Mouse (Mus musculus) B cell, adult 2 months (primary cell): ENCODE measurements around the gene Fkbp14.

ENCODE experiments used
- DNase-seq, 2 experiments: peaks; one replicate each; pipeline ENCODE4 v3.0.0; 2022

Fkbp14 gene

DNA sequence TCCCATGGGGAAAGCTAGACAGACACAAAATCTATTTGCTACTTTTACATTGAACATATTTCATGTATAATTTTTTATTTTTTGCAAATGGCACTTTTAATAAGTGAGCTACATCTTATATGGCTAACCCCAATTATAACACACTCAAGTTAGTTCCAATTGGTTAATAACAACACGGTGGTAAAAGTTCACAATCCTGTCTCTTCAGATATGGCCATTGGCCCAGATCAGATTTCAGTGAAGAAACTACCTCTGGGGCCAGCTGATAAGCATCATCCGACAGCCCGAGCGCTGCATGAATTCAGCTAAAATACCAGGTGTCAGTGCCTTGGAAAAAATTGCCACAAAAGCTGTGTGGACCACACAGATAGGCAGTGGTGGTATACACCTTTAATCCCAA lies 9.4 kb downstream of the Fkbp14 start:
- DNase-seq: no peak

- no peak for DNase-seq
These were observed 10.2 kb downstream of the Fkbp14 start for GRCm38 (mm10) chr6:54586911-54587310.

DNA sequence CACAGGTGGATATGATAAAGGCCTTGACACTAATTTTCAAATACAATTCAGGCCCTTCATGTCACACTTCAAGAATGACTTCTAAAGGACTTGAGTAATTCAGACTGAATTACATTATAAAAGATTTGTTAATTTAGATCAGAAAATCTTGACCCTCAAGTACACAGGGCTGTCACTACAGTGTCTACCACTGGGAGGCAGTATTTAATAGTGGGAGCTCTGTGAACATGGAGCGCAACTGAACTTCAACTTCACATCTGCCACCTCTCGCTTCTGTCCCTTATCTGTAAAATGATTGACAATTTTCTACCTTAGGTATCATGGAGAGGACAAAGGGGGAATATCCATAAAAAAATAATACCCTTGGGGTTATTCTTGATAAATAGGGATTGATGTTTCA lies 10.9 kb downstream of the Fkbp14 start:
- peak; percentile 54 to 63 for DNase-seq

DNA sequence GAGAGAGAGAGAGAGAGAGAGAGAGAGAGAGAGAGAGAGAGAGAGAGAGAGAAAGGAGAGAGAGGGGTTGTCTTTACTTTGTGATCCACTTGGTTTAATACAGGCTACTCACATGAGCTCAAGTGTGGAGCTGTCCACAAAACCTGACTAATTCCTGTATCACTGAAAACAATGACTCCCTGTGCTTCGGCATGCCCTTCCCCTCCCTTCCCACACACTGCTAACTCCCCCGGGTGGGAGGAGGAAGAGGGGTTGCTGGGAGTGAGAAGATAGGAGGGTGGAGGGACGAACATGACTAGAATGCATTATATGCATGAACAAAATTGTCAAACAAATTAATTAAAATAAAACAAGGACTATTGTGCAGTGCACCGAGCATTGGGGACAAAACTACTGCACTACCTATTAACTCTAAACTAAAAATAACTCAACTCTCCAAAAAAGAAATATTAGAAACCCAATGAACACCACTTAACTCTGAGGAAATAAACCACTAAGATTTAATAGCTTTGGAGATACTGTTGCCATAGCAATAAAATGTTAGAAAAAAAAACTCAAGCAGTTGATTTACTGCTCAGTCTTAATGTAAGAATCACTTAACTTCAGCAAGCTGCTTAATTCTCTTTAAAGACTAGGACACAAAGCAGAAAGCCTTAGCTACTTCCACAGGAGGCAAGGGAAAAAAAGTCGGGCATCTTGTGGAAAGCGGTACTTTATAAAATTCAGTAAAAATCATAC lies 23.7 kb downstream of the Fkbp14 start:
- no peak for DNase-seq

DNA sequence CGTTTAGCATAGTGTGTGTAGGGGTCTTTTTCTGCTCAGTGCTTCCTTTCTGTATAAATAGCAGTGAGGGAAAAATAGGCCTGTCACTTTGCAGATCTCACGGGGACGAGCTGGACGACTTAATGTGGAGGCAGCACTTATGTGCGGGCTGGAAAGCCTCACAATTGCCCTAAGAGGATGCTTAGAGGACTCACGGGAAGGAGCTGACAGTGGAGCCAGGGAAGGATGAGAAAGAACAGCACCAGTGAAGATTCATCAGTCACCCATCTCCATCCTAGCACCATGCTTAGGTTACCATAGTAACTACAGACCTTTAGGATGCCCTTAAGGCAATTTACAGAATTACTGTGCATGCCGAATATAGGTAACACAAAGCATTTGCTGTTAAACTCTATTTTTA lies 27.3 kb downstream of the Fkbp14 start:
- DNase-seq: no peak

DNA sequence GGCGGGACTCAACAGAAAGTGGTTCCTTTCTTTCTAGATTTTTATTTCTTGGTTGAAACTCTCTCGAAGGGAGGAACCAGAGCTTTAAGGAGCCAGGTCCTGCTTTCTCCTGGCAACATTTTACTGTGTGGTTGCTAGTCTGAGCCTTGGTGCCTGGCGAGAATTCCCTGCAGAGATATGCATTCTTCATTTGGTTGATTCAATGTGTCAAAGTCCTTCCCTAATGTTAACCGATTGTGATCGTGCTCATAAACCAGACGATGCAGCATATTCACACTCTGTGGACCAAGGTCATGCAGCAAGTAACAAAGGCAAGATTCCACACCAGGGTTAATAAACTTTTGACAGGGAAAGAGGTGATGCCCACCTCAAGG lies 30.6 kb downstream of the Fkbp14 start:
- DNase-seq: no peak

DNA sequence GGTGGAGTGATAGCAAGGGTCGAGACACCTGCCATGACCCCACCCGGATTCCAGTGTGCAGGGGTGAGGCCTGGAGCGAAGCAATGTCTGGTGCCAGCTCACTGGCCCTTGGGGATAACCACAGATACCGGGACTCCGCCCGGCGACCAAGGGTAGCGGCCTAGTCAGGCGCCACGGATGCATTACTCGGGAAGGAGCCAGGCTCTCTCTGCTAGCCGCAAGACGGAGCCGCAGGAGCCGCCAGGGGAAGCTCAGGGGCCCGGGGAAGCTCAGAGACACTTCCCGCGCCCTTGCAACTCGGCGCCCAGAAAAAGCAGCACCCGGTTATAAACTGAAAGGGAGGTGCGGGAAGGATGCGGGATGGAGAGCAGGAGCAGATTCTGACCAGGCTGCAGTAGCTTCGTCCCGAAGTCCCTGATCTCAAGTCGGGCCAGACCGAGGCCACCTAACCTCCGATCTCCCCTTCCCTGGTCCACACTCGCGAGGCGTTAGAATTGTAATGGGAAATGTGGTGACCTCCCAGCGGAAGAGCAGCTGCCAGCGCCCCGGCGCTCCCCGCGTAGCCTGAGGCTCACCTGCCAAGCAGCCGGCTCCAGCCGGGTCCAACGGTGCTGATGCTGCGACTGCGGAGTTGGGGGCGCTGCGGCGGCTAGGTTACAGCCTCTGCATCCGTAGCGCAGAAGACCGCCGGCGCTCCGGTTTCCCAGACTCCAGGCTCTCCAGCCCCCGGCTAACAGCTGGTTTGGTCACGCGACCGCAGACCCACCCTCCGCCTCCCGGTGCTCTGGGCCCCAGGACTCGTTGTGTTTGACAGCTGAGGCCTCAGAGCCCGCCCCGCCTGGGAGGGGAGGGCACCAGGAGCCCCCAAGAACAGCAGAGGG lies 31.2 kb downstream of the Fkbp14 start, which contains the start of gene Scrn1:
Scrn1 (minus strand) TSS at position 825 of the 881 bp plus-strand sequence.
- DNase-seq: peak; percentile 5 to 15

DNA sequence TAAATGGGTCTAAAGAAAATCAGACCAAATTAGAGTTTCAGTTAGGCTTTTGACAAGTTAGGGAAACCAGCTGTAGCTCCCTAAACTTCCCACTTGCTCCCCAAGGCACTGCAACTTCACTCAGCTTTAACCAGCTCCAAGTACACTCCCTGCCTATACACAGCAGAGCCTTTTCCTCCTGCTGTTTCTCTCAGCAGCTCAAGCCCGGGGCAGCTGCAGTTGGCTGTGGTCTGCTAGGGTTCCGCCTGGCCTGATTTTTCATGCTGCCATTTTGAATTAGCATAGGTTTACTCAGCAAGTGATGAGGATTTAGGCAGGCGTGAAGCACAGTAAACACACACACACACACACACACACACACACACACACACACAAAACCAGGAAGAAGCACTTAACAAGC lies 32.1 kb downstream of the Fkbp14 start:
- no peak for DNase-seq

- DNase-seq: no peak
These were observed 32.6 kb downstream of the Fkbp14 start for GRCm38 (mm10) chr6:54564506-54564991.

DNA sequence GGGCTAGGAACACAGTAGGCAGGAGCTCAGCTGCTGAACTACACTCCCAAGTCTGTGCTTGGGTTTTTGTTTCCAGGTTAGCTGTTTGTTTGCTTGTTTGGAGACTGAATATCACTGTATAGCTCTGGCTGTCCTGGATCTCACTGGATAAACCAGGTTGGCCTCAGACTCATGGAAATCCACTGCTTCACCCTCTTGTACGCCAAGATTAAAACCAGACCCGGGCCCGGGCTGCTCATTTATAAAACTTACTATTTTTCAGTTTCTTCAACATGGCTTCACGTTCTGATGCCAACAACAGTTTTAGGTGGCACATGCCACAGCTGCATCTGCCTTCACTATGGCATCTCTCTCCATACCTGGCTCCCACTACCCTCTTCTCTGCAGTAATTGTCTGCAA lies 33.5 kb downstream of the Fkbp14 start:
- DNase-seq: no peak

DNA sequence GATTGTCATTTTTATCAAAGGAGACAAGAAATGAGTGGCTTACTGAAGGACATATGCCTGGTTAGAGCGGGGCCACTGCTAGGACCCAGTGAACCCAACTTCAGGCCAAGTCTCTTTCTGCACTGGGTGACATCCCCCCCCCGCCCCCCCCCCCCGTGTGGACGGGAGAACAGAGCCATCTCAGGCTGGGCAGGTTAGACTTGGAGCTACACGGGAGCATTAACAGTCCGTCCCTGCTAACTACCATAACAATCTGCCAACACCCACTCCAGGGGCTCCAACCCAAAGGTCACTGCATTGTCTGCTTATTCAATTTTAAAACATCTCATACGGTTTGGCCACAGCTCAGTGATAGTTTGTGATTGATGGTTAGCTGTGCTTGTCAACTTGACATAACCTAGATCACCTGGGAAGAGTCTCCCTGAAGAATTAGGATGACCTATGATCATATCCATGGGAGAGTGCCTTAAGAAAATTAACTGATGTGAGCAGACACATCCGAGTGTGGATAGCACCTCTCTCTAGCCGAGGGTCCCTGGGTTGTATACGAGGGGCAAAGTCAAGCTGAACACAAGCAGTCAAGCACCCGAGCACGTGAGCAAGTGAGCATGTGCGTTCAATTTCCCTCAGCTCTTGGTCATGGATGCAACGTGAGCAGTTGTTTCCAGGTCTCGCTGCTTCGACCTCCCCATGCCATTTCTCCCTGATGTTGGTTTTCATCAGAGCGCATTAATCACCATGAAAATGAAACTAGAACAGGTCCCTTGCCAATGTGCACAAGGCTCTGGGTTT lies 34.9 kb downstream of the Fkbp14 start:
- DNase-seq: no peak

- DNase-seq: no peak
These were observed 38.6 kb downstream of the Fkbp14 start for GRCm38 (mm10) chr6:54558466-54558865.

GRCm38 (mm10) chr6:54557671-54558070 lies 39.4 kb downstream of the Fkbp14 start:
- no peak for DNase-seq

GRCm38 (mm10) chr6:54555816-54556215 lies 41.3 kb downstream of the Fkbp14 start:
- no peak for DNase-seq

GRCm38 (mm10) chr6:54554341-54555110 lies 42.6 kb downstream of the Fkbp14 start:
- DNase-seq: no peak

- DNase-seq: no peak
These were observed 43.5 kb downstream of the Fkbp14 start for GRCm38 (mm10) chr6:54553632-54554031.

DNA sequence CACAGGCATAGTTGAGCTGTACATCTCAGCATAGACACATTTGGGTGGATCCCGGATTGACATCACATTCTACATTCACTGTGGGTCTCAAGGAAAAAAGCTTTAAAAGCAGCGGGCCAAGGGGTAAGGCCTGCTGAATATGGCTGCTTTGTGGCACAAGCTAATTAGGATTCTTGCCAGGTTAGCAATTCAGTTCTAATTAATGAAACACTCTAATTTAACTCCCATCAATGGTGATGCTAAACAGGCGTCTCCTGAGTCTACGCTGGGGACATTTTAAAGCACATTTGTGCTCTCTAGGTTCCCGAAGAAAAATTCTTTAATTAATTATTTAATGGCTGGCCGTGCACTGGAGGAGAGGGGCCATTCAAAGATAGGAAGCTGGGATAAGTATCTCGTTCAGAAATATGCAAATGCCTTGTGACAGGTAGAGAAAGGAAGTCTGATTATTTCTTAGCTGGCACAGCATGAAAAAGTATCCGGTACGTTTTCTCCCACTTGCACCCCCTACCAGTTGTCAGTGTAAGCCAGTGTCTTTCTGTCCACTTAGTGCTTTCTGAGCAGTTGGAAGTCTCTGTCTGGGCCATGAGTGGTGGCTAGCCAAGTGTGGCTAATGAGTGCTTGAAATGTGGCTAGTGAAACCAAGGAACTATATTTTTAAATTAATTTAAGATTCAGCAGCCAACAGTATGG lies 44.2 kb downstream of the Fkbp14 start:
- no peak for DNase-seq

- no peak for DNase-seq
These were observed 46.2 kb downstream of the Fkbp14 start for GRCm38 (mm10) chr6:54550801-54551323.

- DNase-seq: no peak
These were observed 47.8 kb downstream of the Fkbp14 start for GRCm38 (mm10) chr6:54549311-54549710.

GRCm38 (mm10) chr6:54548314-54549019 lies 48.6 kb downstream of the Fkbp14 start:
- no peak for DNase-seq

GRCm38 (mm10) chr6:54543646-54544045 lies 53.5 kb downstream of the Fkbp14 start:
- DNase-seq: no peak
